Mouse (Mus musculus): ENCODE data around the gene Cenpo. TPM values are rescaled to one million over a fixed set of nuclear protein-coding genes. Genes with fewer than 3 reads are reported as not detected.

Gene Cenpo
- 33.0 and 36.5 TPM in 2 replicates for polyA plus RNA-seq (2012; rRNA removed)

DNA sequence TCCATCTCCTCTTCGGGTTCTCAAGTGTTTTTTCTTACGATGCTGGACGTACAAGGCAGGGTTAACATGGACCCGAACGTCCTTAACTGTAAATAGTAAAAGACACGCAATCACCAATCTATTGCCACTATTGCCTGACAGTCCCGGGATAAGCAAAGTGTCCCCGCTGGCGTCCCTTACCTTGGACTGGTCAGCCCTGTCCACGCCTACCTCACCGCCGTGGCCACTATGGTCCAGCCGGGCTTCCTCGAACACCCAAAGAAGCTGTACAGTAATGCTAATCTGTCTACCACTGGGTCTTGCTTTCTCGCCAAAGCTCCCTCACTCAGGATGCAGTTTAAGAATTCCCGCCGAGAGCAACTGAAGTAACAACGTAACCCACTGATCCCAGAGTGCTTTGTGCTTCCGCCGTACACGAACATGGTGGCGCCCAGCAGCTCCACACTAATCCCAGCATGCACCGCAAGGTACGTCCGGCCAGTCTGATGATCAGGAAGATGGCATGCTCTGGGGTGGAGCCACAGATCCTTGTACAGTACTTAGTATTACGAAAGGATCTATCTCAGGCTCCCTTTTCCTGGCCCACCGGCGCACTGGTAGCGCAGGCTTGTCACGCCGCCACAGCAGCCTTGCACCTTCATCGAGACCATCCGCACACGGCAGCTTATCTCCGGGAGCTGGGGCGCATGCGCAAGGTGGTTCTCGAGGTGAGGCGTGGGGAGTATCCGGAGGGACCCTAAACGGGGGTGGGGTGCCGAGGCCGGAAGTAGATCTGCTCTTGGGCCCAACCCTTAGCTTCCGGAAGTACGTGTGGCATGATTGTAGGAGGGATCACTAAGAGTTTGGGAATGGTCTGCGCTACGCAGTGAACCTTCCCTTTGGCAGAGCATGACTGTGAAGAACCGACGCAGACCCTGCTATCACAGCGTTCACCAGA, at the start of gene Cenpo, which contains the start of gene Ptrhd1:
Gene Cenpo, minus strand, starts transcription at position 723 of the 937 bp plus-strand sequence.
Gene Ptrhd1, plus strand, starts transcription at position 456 of the 937 bp plus-strand sequence.
- 0 out of 2 replicates have a peak, but pooled peaks cover 2% of the 10 kb centered on the region for H3K36me3 ChIP-seq (ENCODE audit: control insufficient read depth, insufficient read depth, low read length)
- peak within 1 kb of the TSS; percentile 97 for H3K27ac ChIP-seq (ENCODE audit: control insufficient read depth, insufficient read depth, low read depth, low read length)
- peak within 1 kb of the TSS; percentile 96 for H3K4me3 ChIP-seq (ENCODE audit: control insufficient read depth, low read depth, low read length)
- TF ChIP-seq CTCF (IDR thresholded peaks at IDR 0.05; ENCODE audit: control insufficient read depth, insufficient read depth, insufficient replicate concordance, low read depth, low read length) (no peak), POLR2A (IDR thresholded peaks at IDR 0.05; ENCODE audit: control insufficient read depth, low read depth, low read length) (peak; percentile 58)
- H3K4me1 ChIP-seq (ENCODE audit: control insufficient read depth, insufficient read depth, low read length): no peaks in the 10 kb centered on the region
- H3K27me3 ChIP-seq (ENCODE audit: control insufficient read depth, insufficient read depth, low read length): no peaks in the 10 kb centered on the region

GRCm38 (mm10) chr12:4279878-4280277, 45.8 kb upstream of the Cenpo start:
- Histone ChIP-seq H3K4me1 (ENCODE audit: control insufficient read depth, insufficient read depth, low read length) (no peaks in the 10 kb centered on the region), H3K36me3 (ENCODE audit: control insufficient read depth, insufficient read depth, low read length) (no peaks in the 10 kb centered on the region), H3K4me3 (ENCODE audit: control insufficient read depth, low read depth, low read length) (no peak overlapping the region), H3K27ac (ENCODE audit: control insufficient read depth, insufficient read depth, low read depth, low read length) (no peak overlapping the region), H3K27me3 (ENCODE audit: control insufficient read depth, insufficient read depth, low read length) (no peaks in the 10 kb centered on the region)
- TF ChIP-seq CTCF (IDR thresholded peaks at IDR 0.05; ENCODE audit: control insufficient read depth, insufficient read depth, insufficient replicate concordance, low read depth, low read length): no peak
- TF ChIP-seq POLR2A (IDR thresholded peaks at IDR 0.05; ENCODE audit: control insufficient read depth, low read depth, low read length): no peak

DNA sequence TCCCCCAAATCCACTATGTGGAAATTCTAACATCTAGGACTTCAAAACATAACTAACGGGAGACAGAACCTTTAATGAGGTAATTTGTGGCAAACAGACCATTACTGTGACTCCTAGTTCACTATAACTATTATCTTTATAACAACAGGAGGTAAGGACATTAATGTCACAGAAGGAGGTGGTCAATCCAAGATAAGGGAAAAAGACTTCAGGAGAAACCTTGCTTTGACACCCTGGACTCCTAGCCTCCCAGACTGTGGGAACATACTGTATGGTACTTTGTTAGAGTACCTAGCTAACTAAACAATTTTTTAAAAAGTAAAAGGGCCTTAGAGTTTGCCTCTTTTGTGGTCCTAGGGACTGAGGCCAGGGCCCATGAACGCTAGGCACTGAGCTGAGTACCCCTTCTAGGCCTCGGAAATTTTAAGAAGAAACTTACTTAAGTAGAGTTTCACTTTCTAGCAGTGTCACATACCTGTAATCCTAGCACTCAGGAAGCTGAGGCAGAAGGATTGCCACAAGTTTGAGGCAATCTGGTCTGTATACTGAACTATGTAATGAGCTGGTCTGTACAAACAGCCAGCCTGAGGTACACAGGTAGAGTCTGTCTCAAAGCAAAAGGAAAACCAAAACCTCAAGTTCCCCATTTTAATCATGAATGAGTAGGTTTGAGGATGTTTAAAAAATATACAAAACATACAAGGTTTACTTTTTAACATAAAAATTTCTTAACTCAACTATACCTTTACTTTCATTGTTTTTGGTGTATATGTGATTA, 45.1 kb upstream of the Cenpo start:
- Histone ChIP-seq H3K4me1 (ENCODE audit: control insufficient read depth, insufficient read depth, low read length) (no peaks in the 10 kb centered on the region), H3K4me3 (ENCODE audit: control insufficient read depth, low read depth, low read length) (no peak overlapping the region), H3K27me3 (ENCODE audit: control insufficient read depth, insufficient read depth, low read length) (no peaks in the 10 kb centered on the region), H3K27ac (ENCODE audit: control insufficient read depth, insufficient read depth, low read depth, low read length) (no peak overlapping the region), H3K36me3 (ENCODE audit: control insufficient read depth, insufficient read depth, low read length) (peaks cover 2% of the 10 kb centered on the region)
- TF ChIP-seq POLR2A (IDR thresholded peaks at IDR 0.05; ENCODE audit: control insufficient read depth, low read depth, low read length) (no peak), CTCF (IDR thresholded peaks at IDR 0.05; ENCODE audit: control insufficient read depth, insufficient read depth, insufficient replicate concordance, low read depth, low read length) (no peak)

DNA sequence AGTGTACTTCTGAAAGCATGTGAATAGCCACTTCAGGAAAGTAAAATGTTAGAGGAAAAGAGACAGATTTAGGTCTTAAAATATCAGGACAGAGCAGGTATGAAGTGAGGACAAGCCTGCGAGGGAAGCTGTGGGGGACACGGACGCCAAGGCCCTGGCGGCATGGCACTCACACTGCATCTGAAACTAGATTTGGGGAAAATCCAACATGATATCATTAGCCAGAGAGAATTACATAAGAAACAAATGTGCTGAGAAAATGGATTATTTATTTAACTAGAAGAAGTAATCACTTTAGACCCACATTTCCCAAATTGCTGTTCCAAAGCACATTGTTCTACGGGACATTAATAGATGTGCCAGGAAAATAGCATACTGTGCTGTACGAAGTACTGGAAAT, 37.0 kb upstream of the Cenpo start:
- no peaks in the 10 kb centered on the region for H3K4me1 ChIP-seq (ENCODE audit: control insufficient read depth, insufficient read depth, low read length)
- peaks cover 2% of the 10 kb centered on the region for H3K36me3 ChIP-seq (ENCODE audit: control insufficient read depth, insufficient read depth, low read length)
- H3K27me3 ChIP-seq (ENCODE audit: control insufficient read depth, insufficient read depth, low read length): no peaks in the 10 kb centered on the region
- no peak overlapping the region for H3K27ac ChIP-seq (ENCODE audit: control insufficient read depth, insufficient read depth, low read depth, low read length)
- no peak overlapping the region for H3K4me3 ChIP-seq (ENCODE audit: control insufficient read depth, low read depth, low read length)
- no peak for TF ChIP-seq POLR2A (IDR thresholded peaks at IDR 0.05; ENCODE audit: control insufficient read depth, low read depth, low read length)
- no peak for TF ChIP-seq CTCF (IDR thresholded peaks at IDR 0.05; ENCODE audit: control insufficient read depth, insufficient read depth, insufficient replicate concordance, low read depth, low read length)

DNA sequence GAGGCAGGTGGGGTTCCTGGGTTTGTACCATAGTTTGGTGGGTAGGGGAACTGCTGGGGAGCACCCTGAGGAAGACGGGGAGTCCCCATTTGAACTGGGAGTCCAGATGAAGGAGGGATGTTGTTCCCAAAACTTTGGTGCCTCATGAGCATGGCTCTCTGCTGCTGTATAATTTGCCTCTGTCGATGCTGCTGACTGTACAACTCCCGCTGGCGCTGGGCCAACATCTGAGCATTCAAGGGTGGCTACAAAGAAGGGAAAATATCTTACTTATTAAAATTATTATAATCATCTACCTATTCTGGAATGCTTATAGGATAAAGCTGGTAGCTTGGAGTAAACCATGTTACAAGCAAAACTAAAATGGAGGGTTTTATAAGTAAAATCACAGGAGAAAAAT, 33.7 kb upstream of the Cenpo start:
- TF ChIP-seq POLR2A (IDR thresholded peaks at IDR 0.05; ENCODE audit: control insufficient read depth, low read depth, low read length) (no peak), CTCF (IDR thresholded peaks at IDR 0.05; ENCODE audit: control insufficient read depth, insufficient read depth, insufficient replicate concordance, low read depth, low read length) (no peak)
- Histone ChIP-seq H3K4me3 (ENCODE audit: control insufficient read depth, low read depth, low read length) (no peak overlapping the region), H3K27me3 (ENCODE audit: control insufficient read depth, insufficient read depth, low read length) (no peaks in the 10 kb centered on the region), H3K4me1 (ENCODE audit: control insufficient read depth, insufficient read depth, low read length) (no peaks in the 10 kb centered on the region), H3K27ac (ENCODE audit: control insufficient read depth, insufficient read depth, low read depth, low read length) (no peak overlapping the region), H3K36me3 (ENCODE audit: control insufficient read depth, insufficient read depth, low read length) (no peaks in the 10 kb centered on the region)

- no peaks in the 10 kb centered on the region for H3K27me3 ChIP-seq (ENCODE audit: control insufficient read depth, insufficient read depth, low read length)
- H3K4me3 ChIP-seq (ENCODE audit: control insufficient read depth, low read depth, low read length): no peak overlapping the region
- H3K4me1 ChIP-seq (ENCODE audit: control insufficient read depth, insufficient read depth, low read length): no peaks in the 10 kb centered on the region
- H3K27ac ChIP-seq (ENCODE audit: control insufficient read depth, insufficient read depth, low read depth, low read length): no peak overlapping the region
- H3K36me3 ChIP-seq (ENCODE audit: control insufficient read depth, insufficient read depth, low read length): no peaks in the 10 kb centered on the region
- TF ChIP-seq POLR2A (IDR thresholded peaks at IDR 0.05; ENCODE audit: control insufficient read depth, low read depth, low read length) (no peak), CTCF (IDR thresholded peaks at IDR 0.05; ENCODE audit: control insufficient read depth, insufficient read depth, insufficient replicate concordance, low read depth, low read length) (no peak)
Observed at GRCm38 (mm10) chr12:4252742-4253655, 18.9 kb upstream of the Cenpo start.

Measured in testis, adult 2 months (tissue).